Mouse (Mus musculus): ENCODE measurements at regions not wholly inside any gene's neighbourhood (a gene's known extent, or its start where the extent isn't known, plus 50 kb on each side); places are given as distances from the start of the nearest gene placed in this dataset.

DNA sequence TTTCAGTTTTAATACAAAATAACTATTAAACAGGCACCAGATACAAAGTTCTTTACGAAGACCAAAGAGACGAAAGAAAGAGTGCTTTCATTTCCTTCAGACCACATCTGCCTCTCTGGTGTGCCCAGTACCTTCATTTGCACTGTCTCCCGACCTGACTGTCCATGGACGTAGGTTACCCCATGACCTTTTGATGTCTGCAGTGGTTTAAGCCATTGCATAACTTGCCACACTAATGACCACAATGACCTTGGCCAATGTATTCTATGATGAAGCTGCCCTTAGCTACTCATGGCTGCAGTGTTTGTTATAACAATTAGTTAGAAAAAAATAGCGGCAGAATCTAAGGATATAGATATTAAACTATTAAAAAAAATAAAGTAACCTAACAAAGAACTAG is 618.4 kb downstream of the Lmo4 start:
- 90% methylated on average over 5 of the region's 5 CpGs for WGBS
- H3K9ac ChIP-seq (replicated peaks; ENCODE audit: low read depth, low read length) = no peak overlapping the region
- ATAC-seq (ENCODE audit: low read depth) = no peak
- H3K4me3 ChIP-seq (ENCODE audit: low read depth, low read length) = no peak overlapping the region
- H3K9me3 ChIP-seq (ENCODE audit: control insufficient read depth, low read length) = no peaks in the 10 kb centered on the region
- no peak overlapping the region for H3K27ac ChIP-seq (ENCODE audit: low read depth, low read length)
- H3K4me1 ChIP-seq (ENCODE audit: control insufficient read depth, insufficient read depth, low read length) = no peaks in the 10 kb centered on the region
- H3K4me2 ChIP-seq (ENCODE audit: low read depth, low read length) = no peak overlapping the region
- H3K27me3 ChIP-seq (ENCODE audit: control insufficient read depth, insufficient read depth, low read length) = no peaks in the 10 kb centered on the region
- H3K36me3 ChIP-seq (ENCODE audit: control insufficient read depth, insufficient read depth, low read length) = no peaks in the 10 kb centered on the region

- Histone ChIP-seq H3K4me1 (ENCODE audit: control insufficient read depth, insufficient read depth, low read length) (no peaks in the 10 kb centered on the region), H3K4me2 (ENCODE audit: low read depth, low read length) (no peak overlapping the region), H3K36me3 (ENCODE audit: control insufficient read depth, insufficient read depth, low read length) (no peaks in the 10 kb centered on the region), H3K27ac (ENCODE audit: low read depth, low read length) (no peak overlapping the region), H3K27me3 (ENCODE audit: control insufficient read depth, insufficient read depth, low read length) (no peaks in the 10 kb centered on the region), H3K9me3 (ENCODE audit: control insufficient read depth, low read length) (no peaks in the 10 kb centered on the region), H3K9ac (replicated peaks; ENCODE audit: low read depth, low read length) (no peak overlapping the region), H3K4me3 (ENCODE audit: low read depth, low read length) (no peak overlapping the region)
- no peak for ATAC-seq (ENCODE audit: low read depth)
- WGBS = 83% methylated on average over 6 of the region's 6 CpGs
These were observed 620.1 kb downstream of the Lmo4 start for GRCm38 (mm10) chr3:143584692-143585603.

DNA sequence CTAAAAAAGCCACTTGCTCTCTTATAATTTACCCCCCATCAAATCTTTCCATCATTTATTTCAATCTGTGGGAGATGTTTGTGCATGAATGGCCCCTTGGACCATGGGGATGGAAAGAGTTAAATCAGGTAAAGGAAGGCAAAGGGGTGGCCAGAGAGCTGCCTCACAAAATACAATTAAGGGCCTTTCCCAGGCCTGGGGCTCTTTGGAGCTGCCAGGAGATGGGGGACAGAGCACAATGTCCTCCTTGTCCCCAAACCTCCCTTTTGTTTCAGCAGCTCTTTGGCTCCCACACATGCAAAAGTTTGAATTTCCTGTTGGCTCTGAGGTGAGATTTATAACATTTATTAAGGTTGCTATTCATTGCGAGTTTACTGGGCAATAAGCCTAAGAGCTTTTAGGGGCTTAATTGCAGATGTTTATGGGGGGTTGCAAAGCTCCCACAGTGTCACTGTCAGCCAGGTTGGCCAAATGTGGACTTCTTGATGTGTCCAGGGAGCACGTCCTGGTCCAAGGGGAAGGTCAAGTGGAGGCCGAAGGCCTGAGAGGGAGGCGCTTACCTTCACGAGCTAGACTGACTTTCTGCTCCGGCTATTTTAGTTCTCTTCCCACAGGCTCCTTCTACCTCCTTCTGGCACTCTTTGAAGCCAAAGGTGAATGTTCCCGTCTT is 628.5 kb downstream of the Lmo4 start:
- no peaks in the 10 kb centered on the region for H3K27me3 ChIP-seq (ENCODE audit: control insufficient read depth, insufficient read depth, low read length)
- 54% methylated on average over 7 of the region's 7 CpGs for WGBS
- H3K36me3 ChIP-seq (ENCODE audit: control insufficient read depth, insufficient read depth, low read length) = no peaks in the 10 kb centered on the region
- H3K4me3 ChIP-seq (ENCODE audit: low read depth, low read length) = no peak overlapping the region
- no peak for ATAC-seq (ENCODE audit: low read depth)
- H3K27ac ChIP-seq (ENCODE audit: low read depth, low read length) = no peak overlapping the region
- no peaks in the 10 kb centered on the region for H3K9me3 ChIP-seq (ENCODE audit: control insufficient read depth, low read length)
- H3K4me1 ChIP-seq (ENCODE audit: control insufficient read depth, insufficient read depth, low read length) = no peaks in the 10 kb centered on the region
- no peak overlapping the region for H3K4me2 ChIP-seq (ENCODE audit: low read depth, low read length)
- H3K9ac ChIP-seq (replicated peaks; ENCODE audit: low read depth, low read length) = no peak overlapping the region

GRCm38 (mm10) chr3:143575737-143576136 is 629.3 kb downstream of the Lmo4 start:
- ATAC-seq (ENCODE audit: low read depth) = no peak
- Histone ChIP-seq H3K27me3 (ENCODE audit: control insufficient read depth, insufficient read depth, low read length) (no peaks in the 10 kb centered on the region), H3K9me3 (ENCODE audit: control insufficient read depth, low read length) (no peaks in the 10 kb centered on the region), H3K4me2 (ENCODE audit: low read depth, low read length) (no peak overlapping the region), H3K9ac (replicated peaks; ENCODE audit: low read depth, low read length) (no peak overlapping the region), H3K4me1 (ENCODE audit: control insufficient read depth, insufficient read depth, low read length) (no peaks in the 10 kb centered on the region), H3K36me3 (ENCODE audit: control insufficient read depth, insufficient read depth, low read length) (no peaks in the 10 kb centered on the region), H3K27ac (ENCODE audit: low read depth, low read length) (no peak overlapping the region), H3K4me3 (ENCODE audit: low read depth, low read length) (no peak overlapping the region)
- WGBS = 77% methylated on average over 8 of the region's 8 CpGs

GRCm38 (mm10) chr3:143574035-143574864 is 630.8 kb downstream of the Lmo4 start:
- whole genome bisulfite sequencing = 83% methylated on average over 10 of the region's 10 CpGs
- ATAC-seq (ENCODE audit: low read depth) = no peak
- Histone ChIP-seq H3K4me1 (ENCODE audit: control insufficient read depth, insufficient read depth, low read length) (no peaks in the 10 kb centered on the region), H3K4me2 (ENCODE audit: low read depth, low read length) (no peak overlapping the region), H3K4me3 (ENCODE audit: low read depth, low read length) (no peak overlapping the region), H3K9me3 (ENCODE audit: control insufficient read depth, low read length) (no peaks in the 10 kb centered on the region), H3K27me3 (ENCODE audit: control insufficient read depth, insufficient read depth, low read length) (no peaks in the 10 kb centered on the region), H3K27ac (ENCODE audit: low read depth, low read length) (no peak overlapping the region), H3K36me3 (ENCODE audit: control insufficient read depth, insufficient read depth, low read length) (no peaks in the 10 kb centered on the region), H3K9ac (replicated peaks; ENCODE audit: low read depth, low read length) (no peak overlapping the region)

DNA sequence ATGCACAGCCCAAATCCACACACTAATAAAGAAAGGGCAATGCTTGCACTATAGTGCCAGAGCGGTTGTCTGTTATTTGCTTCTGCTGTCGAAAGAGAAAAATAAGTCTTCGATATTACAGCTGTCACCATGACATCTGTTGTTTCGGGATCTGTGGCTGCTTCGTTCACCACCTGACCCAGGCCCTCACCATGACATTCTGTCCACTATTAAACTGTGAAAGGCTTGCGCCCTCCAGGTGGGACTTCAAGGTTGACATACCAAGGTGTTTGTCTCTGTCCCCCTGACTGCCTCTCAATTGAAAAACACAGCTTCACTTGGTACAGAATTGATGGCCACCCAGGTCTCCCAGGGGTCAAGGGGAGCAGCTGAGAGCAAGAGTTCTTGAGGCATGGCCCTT is 635.1 kb downstream of the Lmo4 start:
- Histone ChIP-seq H3K4me2 (ENCODE audit: low read depth, low read length) (no peak overlapping the region), H3K36me3 (ENCODE audit: control insufficient read depth, insufficient read depth, low read length) (no peaks in the 10 kb centered on the region), H3K4me3 (ENCODE audit: low read depth, low read length) (no peak overlapping the region), H3K4me1 (ENCODE audit: control insufficient read depth, insufficient read depth, low read length) (no peaks in the 10 kb centered on the region), H3K27ac (ENCODE audit: low read depth, low read length) (no peak overlapping the region), H3K9ac (replicated peaks; ENCODE audit: low read depth, low read length) (no peak overlapping the region), H3K9me3 (ENCODE audit: control insufficient read depth, low read length) (no peaks in the 10 kb centered on the region), H3K27me3 (ENCODE audit: control insufficient read depth, insufficient read depth, low read length) (no peaks in the 10 kb centered on the region)
- ATAC-seq (ENCODE audit: low read depth) = no peak
- WGBS = 24% methylated on average over 6 of the region's 6 CpGs

DNA sequence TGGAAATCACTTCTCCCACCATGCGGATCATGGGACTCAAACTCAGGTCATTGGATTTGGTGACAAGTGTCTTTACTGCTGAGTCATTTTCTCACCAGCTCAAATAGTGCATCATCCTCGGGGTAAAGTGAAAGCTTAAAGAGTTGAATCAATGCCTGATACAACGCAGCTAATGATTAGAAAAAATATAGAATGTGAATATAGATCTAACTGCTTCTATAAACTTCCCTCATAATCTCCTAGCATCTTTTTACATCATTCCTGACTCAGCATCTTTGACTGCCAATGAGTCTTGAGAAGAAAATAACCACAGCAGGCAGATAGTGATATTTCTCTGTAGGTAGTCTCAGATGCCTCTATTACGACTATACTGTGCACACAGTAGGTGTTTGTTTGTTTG is 640.0 kb downstream of the Lmo4 start:
- Histone ChIP-seq H3K27ac (ENCODE audit: low read depth, low read length) (no peak overlapping the region), H3K27me3 (ENCODE audit: control insufficient read depth, insufficient read depth, low read length) (no peaks in the 10 kb centered on the region), H3K4me3 (ENCODE audit: low read depth, low read length) (no peak overlapping the region), H3K9ac (replicated peaks; ENCODE audit: low read depth, low read length) (no peak overlapping the region), H3K4me2 (ENCODE audit: low read depth, low read length) (no peak overlapping the region), H3K4me1 (ENCODE audit: control insufficient read depth, insufficient read depth, low read length) (no peaks in the 10 kb centered on the region), H3K36me3 (ENCODE audit: control insufficient read depth, insufficient read depth, low read length) (no peaks in the 10 kb centered on the region), H3K9me3 (ENCODE audit: control insufficient read depth, low read length) (no peaks in the 10 kb centered on the region)
- WGBS = 89% methylated on average over 4 of the region's 4 CpGs
- ATAC-seq (ENCODE audit: low read depth) = no peak

DNA sequence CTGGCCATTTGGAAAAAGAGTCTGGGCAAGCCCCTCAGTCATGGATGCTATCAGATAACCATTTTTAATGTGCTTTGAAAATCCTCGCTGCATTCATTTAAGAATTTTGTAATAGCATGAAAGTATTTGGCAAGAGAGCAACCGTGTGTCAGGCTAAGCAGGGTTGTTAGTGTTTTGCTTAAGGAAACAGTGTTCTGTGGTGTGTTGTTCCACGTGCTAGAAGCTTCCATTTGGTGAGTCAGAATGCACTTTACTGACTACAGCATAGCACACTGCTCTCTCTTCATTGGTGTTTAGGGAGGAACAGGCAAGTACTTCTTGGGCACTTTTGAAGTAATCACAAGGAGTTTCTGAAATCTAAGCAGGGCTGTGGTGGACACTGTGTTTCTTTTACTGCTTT is 661.0 kb upstream of the Pkn2 start:
- H3K36me3 ChIP-seq (ENCODE audit: control insufficient read depth, insufficient read depth, low read length) = no peaks in the 10 kb centered on the region
- H3K9ac ChIP-seq (replicated peaks; ENCODE audit: low read depth, low read length) = no peak overlapping the region
- no peaks in the 10 kb centered on the region for H3K9me3 ChIP-seq (ENCODE audit: control insufficient read depth, low read length)
- WGBS = 64% methylated on average over 3 of the region's 3 CpGs
- no peaks in the 10 kb centered on the region for H3K4me1 ChIP-seq (ENCODE audit: control insufficient read depth, insufficient read depth, low read length)
- H3K4me2 ChIP-seq (ENCODE audit: low read depth, low read length) = no peak overlapping the region
- ATAC-seq (ENCODE audit: low read depth) = no peak
- no peaks in the 10 kb centered on the region for H3K27me3 ChIP-seq (ENCODE audit: control insufficient read depth, insufficient read depth, low read length)
- H3K27ac ChIP-seq (ENCODE audit: low read depth, low read length) = no peak overlapping the region
- H3K4me3 ChIP-seq (ENCODE audit: low read depth, low read length) = no peak overlapping the region

DNA sequence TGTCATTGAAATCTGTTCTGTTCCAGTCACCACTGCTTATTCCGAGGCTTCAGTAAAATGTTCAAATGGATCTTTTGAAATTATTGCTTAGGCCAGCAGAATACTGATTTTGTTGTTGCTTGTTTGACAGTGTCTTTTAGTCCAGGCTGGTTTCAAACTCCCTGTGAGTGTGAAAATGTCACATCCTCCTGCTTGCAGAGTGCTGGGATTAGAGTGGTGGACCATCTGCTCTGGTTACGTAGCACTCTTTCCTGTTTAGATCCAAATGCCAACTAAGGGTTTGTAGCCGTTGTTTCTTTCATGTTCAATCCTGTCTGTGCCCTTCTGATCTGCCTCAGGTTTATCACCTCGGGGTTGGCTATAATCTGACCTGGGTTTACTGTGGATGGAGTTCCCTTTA is 646.2 kb upstream of the Pkn2 start:
- Histone ChIP-seq H3K4me1 (ENCODE audit: control insufficient read depth, insufficient read depth, low read length) (no peaks in the 10 kb centered on the region), H3K4me3 (ENCODE audit: low read depth, low read length) (no peak overlapping the region), H3K9ac (replicated peaks; ENCODE audit: low read depth, low read length) (no peak overlapping the region), H3K27ac (ENCODE audit: low read depth, low read length) (no peak overlapping the region), H3K36me3 (ENCODE audit: control insufficient read depth, insufficient read depth, low read length) (no peaks in the 10 kb centered on the region), H3K4me2 (ENCODE audit: low read depth, low read length) (no peak overlapping the region), H3K27me3 (ENCODE audit: control insufficient read depth, insufficient read depth, low read length) (no peaks in the 10 kb centered on the region), H3K9me3 (ENCODE audit: control insufficient read depth, low read length) (no peaks in the 10 kb centered on the region)
- ATAC-seq (ENCODE audit: low read depth) = no peak
- 72% methylated on average over 4 of the region's 4 CpGs for WGBS

Measured in neural tube, embryonic 14.5 days (tissue).